Mouse (Mus musculus): ENCODE data around the gene Ldha.

- no peak for TF ChIP-seq CTCF (IDR thresholded peaks at IDR 0.05; ENCODE audit: insufficient read depth, low read length)
- TF ChIP-seq POLR2A (IDR thresholded peaks at IDR 0.05; ENCODE audit: borderline replicate concordance, extremely low read depth, low read depth, low read length), result no peak
Observed at GRCm38 (mm10) chr7:46855866-46856560, 14.7 kb downstream of the Ldha start.

All from lung, adult 2 months (tissue).